9 mouse cellular contexts compared by ENCODE assay signal in the genomic region with DNA sequence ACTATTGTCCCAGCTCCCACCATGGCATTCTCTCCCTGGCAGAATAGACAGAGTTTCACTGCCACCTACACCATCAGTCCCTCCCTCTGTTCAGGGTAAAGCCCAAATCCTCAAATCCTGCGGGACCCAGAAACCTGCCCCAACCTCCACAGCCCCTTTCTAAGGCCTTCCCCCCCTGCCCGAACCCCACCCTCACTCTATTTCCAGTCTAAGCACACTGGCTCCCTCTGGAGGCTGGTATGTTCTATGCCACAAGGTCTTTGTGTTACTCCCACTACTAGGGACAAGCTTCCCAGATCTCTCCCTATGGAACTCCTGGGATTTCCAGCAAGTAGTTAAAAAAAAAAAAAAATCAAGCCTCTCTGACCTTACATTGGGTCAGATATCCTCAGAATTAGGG. TPM values are rescaled to one million over a fixed set of nuclear protein-coding genes. Genes with fewer than 3 reads are reported as not detected.
DNase-seq lines count a peak whose midpoint lies in the region; ATAC-seq and TF ChIP-seq lines count a peak whose summit lies in the region.
"Had no signal": no experiment of that assay in that cellular context is flagged by ENCODE, and none has a peak within 500 bp of the region (broad histone marks: within the 10 kb centered on the region; RNA-seq: fewer than 3 reads in every experiment).

No protein-coding gene starts in this region.

- H3K9me3 ChIP-seq in intestine, postnatal 0 days (ENCODE audit: control insufficient read depth) = no peaks in the 10 kb centered on the region
- no peaks in the 10 kb centered on the region for H3K9me3 ChIP-seq in intestine, embryonic 15.5 days
- no peaks in the 10 kb centered on the region for H3K9me3 ChIP-seq in embryonic facial prominence, embryonic 11.5 days (replicated peaks; ENCODE audit: control insufficient read depth, low read length)
- H3K9me3 ChIP-seq in neural tube, embryonic 11.5 days (ENCODE audit: control insufficient read depth, low read length) = no peaks in the 10 kb centered on the region
- H3K9me3 ChIP-seq: limb, embryonic 13.5 days had no signal

- no peak overlapping the region for H3K9ac ChIP-seq in intestine, postnatal 0 days (ENCODE audit: low read depth, low read length)
- no peak overlapping the region for H3K9ac ChIP-seq in intestine, embryonic 15.5 days
- no peak overlapping the region for H3K9ac ChIP-seq in embryonic facial prominence, embryonic 11.5 days (replicated peaks; ENCODE audit: low read length)
- H3K9ac ChIP-seq in neural tube, embryonic 11.5 days (ENCODE audit: low read length) = no peak overlapping the region
- H3K9ac ChIP-seq: limb, embryonic 13.5 days had no signal

- peak overlapping the region; percentile 44 for H3K4me2 ChIP-seq in intestine, postnatal 0 days (replicated peaks; ENCODE audit: low read depth)
- H3K4me2 ChIP-seq in intestine, embryonic 15.5 days (replicated peaks) = no peak overlapping the region
- H3K4me2 ChIP-seq in embryonic facial prominence, embryonic 11.5 days (ENCODE audit: low read depth, low read length) = no peak overlapping the region
- no peak overlapping the region for H3K4me2 ChIP-seq in neural tube, embryonic 11.5 days (ENCODE audit: low read depth)
- H3K4me2 ChIP-seq: limb, embryonic 13.5 days had no signal

- H3K36me3 ChIP-seq in intestine, postnatal 0 days (ENCODE audit: control insufficient read depth, insufficient read depth) = no peaks in the 10 kb centered on the region
- H3K36me3 ChIP-seq in intestine, embryonic 15.5 days = no peaks in the 10 kb centered on the region
- H3K36me3 ChIP-seq in embryonic facial prominence, embryonic 11.5 days (replicated peaks; ENCODE audit: control insufficient read depth, insufficient read depth, low read depth, low read length) = no peaks in the 10 kb centered on the region
- H3K36me3 ChIP-seq in neural tube, embryonic 11.5 days (ENCODE audit: control insufficient read depth, insufficient read depth, low read length) = no peaks in the 10 kb centered on the region
- H3K36me3 ChIP-seq: limb, embryonic 13.5 days had no signal

- peak; percentile 46; the same call in 1 of the 2 replicates for ATAC-seq in intestine, postnatal 0 days
- no peak for ATAC-seq in intestine, embryonic 15.5 days
- ATAC-seq in embryonic facial prominence, embryonic 11.5 days (replicated peaks; ENCODE audit: insufficient number of reproducible peaks, low FRiP score, low TSS enrichment, low read depth) = no peak
- no peak for ATAC-seq in neural tube, embryonic 11.5 days (ENCODE audit: insufficient read depth, low FRiP score, low TSS enrichment)
- no peak for ATAC-seq in erythroblast, adult 5-6 weeks (replicated peaks; ENCODE audit: low FRiP score, poor library complexity, severe bottlenecking)

- WGBS in intestine, postnatal 0 days = 10% methylated on average over 2 of the region's 2 CpGs
- WGBS in intestine, embryonic 15.5 days = 24% methylated on average over 2 of the region's 2 CpGs
- WGBS in embryonic facial prominence, embryonic 11.5 days = 14% methylated on average over 2 of the region's 2 CpGs
- 12% methylated on average over 2 of the region's 2 CpGs for WGBS in large intestine, adult 2 months
- WGBS in neural tube, embryonic 11.5 days = 26% methylated on average over 2 of the region's 2 CpGs

- no peaks in the 10 kb centered on the region for H3K4me1 ChIP-seq in intestine, postnatal 0 days (replicated peaks; ENCODE audit: control insufficient read depth, insufficient read depth, low read length)
- H3K4me1 ChIP-seq in intestine, embryonic 15.5 days (replicated peaks) = no peaks in the 10 kb centered on the region
- H3K4me1 ChIP-seq in embryonic facial prominence, embryonic 11.5 days (ENCODE audit: control insufficient read depth, insufficient read depth, low read length) = no peaks in the 10 kb centered on the region
- H3K4me1 ChIP-seq in neural tube, embryonic 11.5 days (ENCODE audit: control insufficient read depth, insufficient read depth, low read length) = no peaks in the 10 kb centered on the region
- H3K4me1 ChIP-seq: limb, embryonic 13.5 days had no signal

- peak; percentile 49 for DNase-seq in A20 (ENCODE audit: low read depth, low spot score)
- peak; percentile 52 for DNase-seq in Muller cell, postnatal 12 days (ENCODE audit: inconsistent ontology term)
- DNase-seq in embryonic facial prominence, embryonic 11.5 days (ENCODE audit: low spot score) = peak; percentile 59
- DNase-seq in large intestine, adult 2 months (ENCODE audit: low read depth, low spot score) = peak; percentile 21
- DNase-seq in neural tube, embryonic 11.5 days (ENCODE audit: low spot score) = peak; percentile 29

- TF ChIP-seq CTCF in intestine, postnatal 0 days (IDR thresholded peaks at IDR 0.05; ENCODE audit: low read depth) = peak; percentile 82

- no peak overlapping the region for H3K27ac ChIP-seq in intestine, postnatal 0 days (ENCODE audit: low read depth, low read length)
- no peak overlapping the region for H3K27ac ChIP-seq in intestine, embryonic 15.5 days
- H3K27ac ChIP-seq in embryonic facial prominence, embryonic 11.5 days (replicated peaks; ENCODE audit: low read depth, low read length) = no peak overlapping the region
- H3K27ac ChIP-seq in neural tube, embryonic 11.5 days (ENCODE audit: low read depth, low read length) = no peak overlapping the region
- H3K27ac ChIP-seq: limb, embryonic 13.5 days had no signal

- no peak overlapping the region for H3K4me3 ChIP-seq in intestine, postnatal 0 days (ENCODE audit: low read depth, low read length)
- H3K4me3 ChIP-seq in intestine, embryonic 15.5 days (replicated peaks) = no peak overlapping the region
- H3K4me3 ChIP-seq in embryonic facial prominence, embryonic 11.5 days (ENCODE audit: low read depth, low read length) = no peak overlapping the region
- no peak overlapping the region for H3K4me3 ChIP-seq in neural tube, embryonic 11.5 days (ENCODE audit: low read depth, low read length)
- H3K4me3 ChIP-seq: limb, embryonic 13.5 days had no signal

- 0 out of 2 replicates have a peak, but pooled peaks cover 3% of the 10 kb centered on the region for H3K27me3 ChIP-seq in intestine, postnatal 0 days (replicated peaks; ENCODE audit: control insufficient read depth, insufficient read depth, low read length)
- no peaks in the 10 kb centered on the region for H3K27me3 ChIP-seq in intestine, embryonic 15.5 days (replicated peaks)
- no peaks in the 10 kb centered on the region for H3K27me3 ChIP-seq in embryonic facial prominence, embryonic 11.5 days (ENCODE audit: control insufficient read depth, insufficient read depth, low read length)
- no peaks in the 10 kb centered on the region for H3K27me3 ChIP-seq in neural tube, embryonic 11.5 days (ENCODE audit: control insufficient read depth, insufficient read depth, low read length)

RNA-seq across cellular contexts. Expression of a gene that starts 46.9 kb away (rescaled TPM):
- 4.4 and 4.6 TPM in 2 replicates for polyA plus RNA-seq in intestine, postnatal 0 days (2015; fragmentation: Nextera tagmentation; extraction: Ambion mirVana)
- 7.4 and 8.4 TPM in 2 replicates for polyA plus RNA-seq in intestine, embryonic 15.5 days (2015; fragmentation: Nextera tagmentation; extraction: Ambion mirVana)
- 6.9 and 8.8 TPM in 2 replicates for polyA plus RNA-seq in embryonic facial prominence, embryonic 11.5 days (2014; fragmentation: Nextera tagmentation; extraction: Ambion mirVana)
- polyA plus RNA-seq in large intestine, adult 2 months (2012; rRNA removed) = 37.7 and 57.2 TPM in 2 replicates
- polyA plus RNA-seq in neural tube, embryonic 11.5 days (2014; fragmentation: Nextera tagmentation; extraction: Ambion mirVana) = 9.5 and 11.2 TPM in 2 replicates
- total RNA-seq in erythroblast, adult 5-6 weeks (2015; ENCODE audit: low replicate concordance) = 39.0 and 44.9 TPM in 2 replicates
- total RNA-seq in erythroblast, adult 5-6 weeks (2017; ENCODE audit: low replicate concordance) = 16.8 and 30.0 TPM in 2 replicates

RNA-seq across cellular contexts. Expression of a gene that starts 51.7 kb away (rescaled TPM):
- polyA plus RNA-seq in intestine, postnatal 0 days (2015; fragmentation: Nextera tagmentation; extraction: Ambion mirVana) = 0.50 and 0.75 TPM in 2 replicates
- polyA plus RNA-seq in intestine, embryonic 15.5 days (2015; fragmentation: Nextera tagmentation; extraction: Ambion mirVana) = 0.21 and 0.33 TPM in 2 replicates
- 0.08 and 0.14 TPM in 2 replicates for polyA plus RNA-seq in embryonic facial prominence, embryonic 11.5 days (2014; fragmentation: Nextera tagmentation; extraction: Ambion mirVana)
- polyA plus RNA-seq in large intestine, adult 2 months (2012; rRNA removed) = 12.6 and 17.0 TPM in 2 replicates
- 0.05 TPM in 1 of 2 replicates, not detected in the other for polyA plus RNA-seq in neural tube, embryonic 11.5 days (2014; fragmentation: Nextera tagmentation; extraction: Ambion mirVana)
- 0.77 and 1.7 TPM in 2 replicates for total RNA-seq in erythroblast, adult 5-6 weeks (2015; ENCODE audit: low replicate concordance)
- 3.9 and 10.7 TPM in 2 replicates for total RNA-seq in erythroblast, adult 5-6 weeks (2017; ENCODE audit: low replicate concordance)
